Comparison of ENCODE assay signal across 26 mouse cellular contexts in the genomic region with DNA sequence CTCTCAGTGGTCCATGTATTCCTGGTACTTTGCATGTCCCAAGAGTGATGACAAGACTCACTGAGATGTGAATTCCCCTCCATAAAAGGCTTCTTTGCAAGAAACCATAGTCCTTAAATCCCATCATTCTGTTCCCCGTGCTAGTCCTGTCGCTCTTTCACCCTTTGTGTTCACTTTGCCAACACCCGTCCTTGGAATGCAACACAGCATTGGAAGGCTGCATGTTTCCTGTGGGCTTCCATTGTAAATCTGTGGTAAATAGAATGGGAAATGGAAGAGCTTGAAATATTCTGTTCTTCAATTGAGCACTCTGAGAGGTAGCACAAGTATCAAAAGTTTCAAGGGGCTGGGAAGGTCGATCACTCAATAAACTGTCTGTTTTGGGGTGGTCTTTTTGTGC.
DNase-seq lines count a peak whose midpoint lies in the region; ATAC-seq and TF ChIP-seq lines count a peak whose summit lies in the region.
"Had no signal": no experiment of that assay in that cellular context is flagged by ENCODE, and none has a peak within 500 bp of the region (broad histone marks: within the 10 kb centered on the region; RNA-seq: fewer than 3 reads in every experiment).

No protein-coding gene starts in this region.

- intact Hi-C loops in heart, adult 2 months (cut with DNase I), result no loop called here

- peak; percentile 30 for DNase-seq in ES-CJ7 (ENCODE audit: low read depth, low spot score)
- DNase-seq in ES-E14 (ENCODE audit: low read depth, low spot score), result peak; percentile 17
- DNase-seq in R1 (ENCODE audit: low read depth, low spot score), result peak; percentile 72
- DNase-seq in ZHBTc4 (ENCODE audit: low read depth, low spot score), result peak; percentile 66
- no peak for DNase-seq in heart, embryonic 10.5 days (ENCODE audit: low spot score)
- no peak for DNase-seq in spleen, postnatal 4 days (ENCODE audit: low spot score in 2 of 2)
- DNase-seq in heart, adult 2 months, result no peak
- DNase-seq: adrenal gland, adult 2 months; adrenal gland, adult 8-10 months; adrenal gland, postnatal 10 days; adrenal gland, postnatal 14 days; adrenal gland, postnatal 25 days; adrenal gland, postnatal 36 days; B cell, adult 2 months; cerebellum, adult 11 months; cerebellum, adult 11-12 months; cerebellum, adult 18-20 months; cerebellum, adult 2 months; cerebellum, adult 8-10 months; cerebellum, adult 9-10 months had no signal

- TF ChIP-seq EP300 in heart, adult 2 months (IDR thresholded peaks at IDR 0.05; ENCODE audit: insufficient read depth, low read depth, low read length), result no peak

- no peak overlapping the region for H3K4me2 ChIP-seq in intestine, embryonic 16.5 days (ENCODE audit: low read depth, low read length)

- in situ Hi-C loops in ES-E14 (cut with MboI; ENCODE audit: low sequenced_read_pairs in 2 of 2, unreplicated experiment in 2 of 2), result no loop called here

- TF ChIP-seq POLR2A in heart, adult 2 months (IDR thresholded peaks at IDR 0.05; ENCODE audit: insufficient read depth, low read depth, low read length), result no peak

- ATAC-seq in intestine, embryonic 16.5 days, result no peak
- ATAC-seq: activated CD4-positive, CD25-positive, alpha-beta regulatory T cell, adult 4 months; CD4-positive, CD25-positive, alpha-beta regulatory T cell, adult 4 months; Patski had no signal

- H3K36me3 ChIP-seq in ES-E14 (ENCODE audit: control insufficient read depth, insufficient read depth, low read length, poor library complexity, severe bottlenecking), result no peaks in the 10 kb centered on the region
- no peaks in the 10 kb centered on the region for H3K36me3 ChIP-seq in heart, embryonic 10.5 days
- no peaks in the 10 kb centered on the region for H3K36me3 ChIP-seq in intestine, embryonic 16.5 days (ENCODE audit: control insufficient read depth, insufficient read depth, low read length)
- no peaks in the 10 kb centered on the region for H3K36me3 ChIP-seq in heart, adult 2 months (ENCODE audit: control insufficient read depth, insufficient read depth, low read length)
- H3K36me3 ChIP-seq: G1E had no signal

- 86% methylated on average over 4 of the region's 4 CpGs for whole genome bisulfite sequencing in heart, embryonic 10.5 days
- WGBS in intestine, embryonic 16.5 days, result 79% methylated on average over 4 of the region's 4 CpGs
- 78% methylated on average over 4 of the region's 4 CpGs for WGBS in heart, adult 2 months

- no peak overlapping the region for H3K4me3 ChIP-seq in ES-E14 (ENCODE audit: insufficient read depth in 1 of 2, low read depth in 1 of 2, low read length in 2 of 2, poor library complexity in 1 of 2, severe bottlenecking in 1 of 2)
- H3K4me3 ChIP-seq in heart, embryonic 10.5 days, result no peak overlapping the region
- no peak overlapping the region for H3K4me3 ChIP-seq in intestine, embryonic 16.5 days (ENCODE audit: low read length)
- H3K4me3 ChIP-seq in heart, adult 2 months, result no peak overlapping the region

- H3K4me1 ChIP-seq in ES-E14 (ENCODE audit: control insufficient read depth in 2 of 2, insufficient read depth in 2 of 2, low read length in 2 of 2, poor library complexity in 1 of 2), result no peaks in the 10 kb centered on the region
- peaks cover 3% of the 10 kb centered on the region; the same call in 1 of the 2 replicates for H3K4me1 ChIP-seq in heart, embryonic 10.5 days
- no peaks in the 10 kb centered on the region for H3K4me1 ChIP-seq in intestine, embryonic 16.5 days (ENCODE audit: control insufficient read depth, insufficient read depth, low read length)
- H3K4me1 ChIP-seq in heart, adult 2 months (ENCODE audit: control insufficient read depth, insufficient read depth, low read length), result peaks cover 2% of the 10 kb centered on the region; the same call in 1 of the 2 replicates

- H3K9ac ChIP-seq in ES-E14 (ENCODE audit: insufficient read depth, low read depth, low read length, poor library complexity, severe bottlenecking), result no peak overlapping the region
- no peak overlapping the region for H3K9ac ChIP-seq in intestine, embryonic 16.5 days (ENCODE audit: low read depth, low read length)
- H3K9ac ChIP-seq in heart, adult 2 months (ENCODE audit: low read depth, low read length), result no peak overlapping the region

- no peaks in the 10 kb centered on the region for H3K27me3 ChIP-seq in heart, embryonic 10.5 days (ENCODE audit: insufficient read depth, poor library complexity, severe bottlenecking)
- H3K27me3 ChIP-seq in intestine, embryonic 16.5 days (replicated peaks; ENCODE audit: control insufficient read depth, insufficient read depth, low read length), result no peaks in the 10 kb centered on the region
- H3K27me3 ChIP-seq in heart, adult 2 months (ENCODE audit: control insufficient read depth, insufficient read depth, low read length), result no peaks in the 10 kb centered on the region
- H3K27me3 ChIP-seq: CH12.LX, Patski had no signal

- H3K9me3 ChIP-seq in ES-E14 (ENCODE audit: control insufficient read depth, insufficient read depth, low read depth, low read length), result no peaks in the 10 kb centered on the region
- H3K9me3 ChIP-seq in heart, embryonic 10.5 days, result no peaks in the 10 kb centered on the region
- H3K9me3 ChIP-seq in intestine, embryonic 16.5 days (ENCODE audit: control insufficient read depth, low read length), result no peaks in the 10 kb centered on the region

- TF ChIP-seq CTCF in heart, adult 2 months (IDR thresholded peaks at IDR 0.05), result no peak

- H3K27ac ChIP-seq in ES-E14 (ENCODE audit: insufficient read depth, low read depth, low read length, poor library complexity, severe bottlenecking), result no peak overlapping the region
- no peak overlapping the region for H3K27ac ChIP-seq in heart, embryonic 10.5 days
- no peak overlapping the region for H3K27ac ChIP-seq in intestine, embryonic 16.5 days (ENCODE audit: low read length)
- no peak overlapping the region for H3K27ac ChIP-seq in heart, adult 2 months

- no peaks in the 10 kb centered on the region for H3K79me2 ChIP-seq in heart, adult 2 months (replicated peaks; ENCODE audit: control insufficient read depth, insufficient read depth, low read length)

TF ChIP-seq in ES-E14, 5 proteins besides CTCF, POLR2A, EP300 and RAD21:
- no peak for TF ChIP-seq HCFC1 (IDR thresholded peaks at IDR 0.05; ENCODE audit: borderline replicate concordance, insufficient read depth, low read length)
- TF ChIP-seq CHD2 (IDR thresholded peaks at IDR 0.05; ENCODE audit: low read depth, low read length), result no peak
- no peak for TF ChIP-seq ZNF384 (IDR thresholded peaks at IDR 0.05; ENCODE audit: low read depth, low read length)
- TF ChIP-seq MAFK (IDR thresholded peaks at IDR 0.05; ENCODE audit: insufficient read depth, low read depth, low read length), result no peak
- TF ChIP-seq ZC3H11A (IDR thresholded peaks at IDR 0.05; ENCODE audit: borderline replicate concordance, low read depth, low read length), result no peak

Comparison
In these comparisons a context has a peak if more than half of its experiments do, and no peak if none do; other contexts are left out.
1. DNase-seq: peak in ES-CJ7 (single experiment), ES-E14 (single experiment), R1 (single experiment) and ZHBTc4 (single experiment); none in heart, embryonic 10.5 days (single experiment), spleen, postnatal 4 days (0 of 2) and heart, adult 2 months (0 of 2).